Mouse (Mus musculus) embryonic stem cell, embryonic (primary cell): ENCODE measurements around the gene Rnf43.

Experiments used
- CTCF ChIA-PET, 4 experiments: fragments of 300-600 bp in 2 of 4; fragments of 350-600 bp in 2 of 4; sonication (Branson Sonifier 250); formaldehyde crosslinking; loops; one replicate each; lab custom pipeline; 2022; ENCODE audit warnings: inconsistent platforms in 2 of 4; lab: Charles Lee
- POLR2A ChIA-PET, 4 experiments: fragments of 300-600 bp in 2 of 4; fragments of 350-600 bp in 2 of 4; sonication (Branson Sonifier 250); formaldehyde crosslinking; loops; one replicate each; lab custom pipeline; 2022; ENCODE audit warnings: antibody characterized with exemption in 4 of 4, inconsistent platforms in 1 of 4; lab: Charles Lee

Rnf43 gene

GRCm38 (mm10) chr11:87720839-87721238 is 58.3 kb downstream of the Rnf43 start:
- CTCF ChIA-PET = interaction anchor here (0.5 to 2.5 kb wide), 32 partner anchors 8 to 545 kb away, joined by 3 to 10 read pairs (median 4); partner anchors contain the start of genes Rnf43 (in 4 of the 4) and Supt4a (in 1 of the 4)
- POLR2A ChIA-PET = interaction anchor here (0.5 to 3.8 kb wide), 37 partner anchors 8 to 1483 kb away, joined by 3 to 21 read pairs (median 3); partner anchors contain the start of genes Mtmr4 (in 1 of the 4), Rnf43 (in 1 of the 4) and Supt4a (in 1 of the 4)

- CTCF ChIA-PET = interaction anchor here in 1 of 4 experiments (2.5 kb wide), 1 partner anchor 60 kb away, joined by 9 read pairs; the partner anchor contains the start of gene Rnf43
- POLR2A ChIA-PET = interaction anchor here in 1 of 4 experiments (2.1 to 3.8 kb wide), 2 partner anchors 9 to 12 kb away, joined by 6 to 21 read pairs; no protein-coding TSS in a partner anchor
These were observed 59.6 kb downstream of the Rnf43 start for GRCm38 (mm10) chr11:87722168-87722567.

- POLR2A ChIA-PET = interaction anchor here in 2 of 4 experiments (1.4 to 3.8 kb wide), 4 partner anchors 9 to 27 kb away, joined by 3 to 21 read pairs (median 6); partner anchors contain the start of gene Supt4a (in 1 of the 2)
- CTCF ChIA-PET = interaction anchor here in 1 of 4 experiments (0.7 kb wide), 1 partner anchor 30 kb away, joined by 3 read pairs; no protein-coding TSS in a partner anchor
These were observed 60.4 kb downstream of the Rnf43 start for GRCm38 (mm10) chr11:87722891-87723290.

- POLR2A ChIA-PET = interaction anchor here (0.7 to 3.0 kb wide), 9 partner anchors 9 to 291 kb away, joined by 3 to 13 read pairs (median 3); partner anchors contain the start of gene Supt4a (in 2 of the 4)
- CTCF ChIA-PET = no interaction called here
These were observed 63.0 kb downstream of the Rnf43 start for GRCm38 (mm10) chr11:87725515-87725914.

- CTCF ChIA-PET = no interaction called here
- POLR2A ChIA-PET = interaction anchor here in 3 of 4 experiments (0.7 to 3.0 kb wide), 10 partner anchors 8 to 292 kb away, joined by 3 to 13 read pairs (median 3); partner anchors contain the start of gene Supt4a (in 1 of the 3)
These were observed 63.5 kb downstream of the Rnf43 start for GRCm38 (mm10) chr11:87725964-87726562.

- CTCF ChIA-PET = interaction anchor here in 2 of 4 experiments (0.5 to 0.9 kb wide), 3 partner anchors 9 to 87 kb away, joined by 3 to 6 read pairs (median 5); no protein-coding TSS in a partner anchor
- POLR2A ChIA-PET = interaction anchor here in 2 of 4 experiments (0.6 to 3.0 kb wide), 9 partner anchors 8 to 320 kb away, joined by 3 to 16 read pairs (median 4); partner anchors contain the start of genes Supt4a (in 2 of the 2) and Srsf1 (in 1 of the 2)
These were observed 64.5 kb downstream of the Rnf43 start for GRCm38 (mm10) chr11:87727021-87727420.

- ChIA-PET CTCF (interaction anchor here in 2 of 4 experiments (0.6 to 0.9 kb wide), 2 partner anchors 10 to 88 kb away, joined by 3 to 6 read pairs; no protein-coding TSS in a partner anchor), POLR2A (interaction anchor here in 2 of 4 experiments (0.6 to 4.7 kb wide), 10 partner anchors 9 to 320 kb away, joined by 3 to 17 read pairs (median 4); partner anchors contain the start of genes Supt4a (in 2 of the 2) and Srsf1 (in 1 of the 2))
These were observed 64.9 kb downstream of the Rnf43 start for GRCm38 (mm10) chr11:87727471-87727870.

GRCm38 (mm10) chr11:87728850-87729592 is 66.5 kb downstream of the Rnf43 start:
- ChIA-PET CTCF (interaction anchor here (0.6 to 2.0 kb wide), 6 partner anchors 8 to 141 kb away, joined by 3 to 10 read pairs (median 4); no protein-coding TSS in a partner anchor), POLR2A (interaction anchor here in 3 of 4 experiments (0.6 to 4.7 kb wide), 16 partner anchors 8 to 324 kb away, joined by 3 to 17 read pairs (median 4); partner anchors contain the start of genes Supt4a (in 1 of the 3) and Tex14 (in 1 of the 3))

- ChIA-PET POLR2A (interaction anchor here in 3 of 4 experiments (0.6 to 4.7 kb wide), 13 partner anchors 7 to 324 kb away, joined by 3 to 21 read pairs (median 4); partner anchors contain the start of genes Supt4a (in 1 of the 3) and Tex14 (in 1 of the 3)), CTCF (interaction anchor here (0.6 to 2.0 kb wide), 6 partner anchors 9 to 543 kb away, joined by 3 to 10 read pairs (median 4); no protein-coding TSS in a partner anchor)
These were observed 67.2 kb downstream of the Rnf43 start for GRCm38 (mm10) chr11:87729593-87730185.

- CTCF ChIA-PET = interaction anchor here in 2 of 4 experiments (0.5 to 2.0 kb wide), 3 partner anchors 10 to 50 kb away, joined by 3 to 7 read pairs (median 3); no protein-coding TSS in a partner anchor
- POLR2A ChIA-PET = interaction anchor here in 3 of 4 experiments (0.5 to 4.7 kb wide), 17 partner anchors 9 to 605 kb away, joined by 3 to 21 read pairs (median 3); partner anchors contain the start of genes Tspoap1 (in 2 of the 3) and Mtmr4 (in 1 of the 3)
These were observed 68.3 kb downstream of the Rnf43 start for GRCm38 (mm10) chr11:87730652-87731310.

GRCm38 (mm10) chr11:87734346-87734745 is 71.8 kb downstream of the Rnf43 start:
- ChIA-PET CTCF (interaction anchor here in 1 of 4 experiments (0.8 kb wide), 1 partner anchor 18 kb away, joined by 3 read pairs; no protein-coding TSS in a partner anchor), POLR2A (interaction anchor here (0.6 to 2.6 kb wide), 14 partner anchors 9 to 143 kb away, joined by 3 to 9 read pairs (median 4); partner anchors contain the start of genes Mtmr4 (in 1 of the 4) and Tspoap1 (in 1 of the 4))

GRCm38 (mm10) chr11:87735691-87736090 is 73.2 kb downstream of the Rnf43 start:
- ChIA-PET POLR2A (interaction anchor here in 2 of 4 experiments (1.3 to 3.8 kb wide), 9 partner anchors 8 to 140 kb away, joined by 3 to 85 read pairs (median 9); partner anchors contain the start of gene Tspoap1 (in 1 of the 2)), CTCF (no interaction called here)

GRCm38 (mm10) chr11:87736647-87737134 is 74.2 kb downstream of the Rnf43 start:
- POLR2A ChIA-PET = interaction anchor here (0.5 to 3.8 kb wide), 56 partner anchors 9 to 1128 kb away, joined by 3 to 85 read pairs (median 5); partner anchors contain the start of genes Tspoap1 (in 2 of the 4), Akap1 (in 1 of the 4), Mtmr4 (in 1 of the 4) and Prr11 (in 1 of the 4)

GRCm38 (mm10) chr11:87737175-87737740 is 74.7 kb downstream of the Rnf43 start, which contains the start of gene Supt4a:
Gene Supt4a, plus strand, starts transcription at chr11:87737552.
- ChIA-PET POLR2A (interaction anchor here (0.5 to 3.8 kb wide), 62 partner anchors 8 to 1209 kb away, joined by 3 to 85 read pairs (median 5); partner anchors contain the start of genes Tspoap1 (in 2 of the 4), Akap1 (in 1 of the 4), Mtmr4 (in 1 of the 4) and Prr11 (in 1 of the 4)), CTCF (interaction anchor here in 3 of 4 experiments (0.6 to 1.7 kb wide), 11 partner anchors 10 to 501 kb away, joined by 3 to 10 read pairs (median 4); no protein-coding TSS in a partner anchor)

More at GRCm38 (mm10) chr11:87736647-87737134, 74.2 kb downstream of the Rnf43 start:
- CTCF ChIA-PET = interaction anchor here in 3 of 4 experiments (0.6 to 1.7 kb wide), 11 partner anchors 10 to 501 kb away, joined by 3 to 10 read pairs (median 4); no protein-coding TSS in a partner anchor

GRCm38 (mm10) chr11:87743691-87744090 is 81.2 kb downstream of the Rnf43 start:
- CTCF ChIA-PET = no interaction called here
- POLR2A ChIA-PET = interaction anchor here in 2 of 4 experiments (1.0 to 12.3 kb wide), 5 partner anchors 11 to 105 kb away, joined by 3 to 123 read pairs (median 4); partner anchors contain the start of gene Tspoap1 (in 1 of the 2)
